Mouse (Mus musculus) heart, adult 2 months (tissue): ENCODE data around the gene 1700015G11Rik.

Experiments used
- CTCF ChIP-seq: fragments of 200-600 bp; IDR thresholded peaks from 2 replicates; pipeline ENCODE4 v1.8.1; 2022; ENCODE audit warnings: antibody characterized with exemption, mild to moderate bottlenecking, moderate library complexity
- POLR2A ChIP-seq: fragments of 200-500 bp; IDR thresholded peaks from 2 replicates; pipeline ENCODE4 v1.6.1; 2011; ENCODE audit warnings: mild to moderate bottlenecking, low read depth, low read length, control low read depth; ENCODE audit not compliant: insufficient read depth

DNA sequence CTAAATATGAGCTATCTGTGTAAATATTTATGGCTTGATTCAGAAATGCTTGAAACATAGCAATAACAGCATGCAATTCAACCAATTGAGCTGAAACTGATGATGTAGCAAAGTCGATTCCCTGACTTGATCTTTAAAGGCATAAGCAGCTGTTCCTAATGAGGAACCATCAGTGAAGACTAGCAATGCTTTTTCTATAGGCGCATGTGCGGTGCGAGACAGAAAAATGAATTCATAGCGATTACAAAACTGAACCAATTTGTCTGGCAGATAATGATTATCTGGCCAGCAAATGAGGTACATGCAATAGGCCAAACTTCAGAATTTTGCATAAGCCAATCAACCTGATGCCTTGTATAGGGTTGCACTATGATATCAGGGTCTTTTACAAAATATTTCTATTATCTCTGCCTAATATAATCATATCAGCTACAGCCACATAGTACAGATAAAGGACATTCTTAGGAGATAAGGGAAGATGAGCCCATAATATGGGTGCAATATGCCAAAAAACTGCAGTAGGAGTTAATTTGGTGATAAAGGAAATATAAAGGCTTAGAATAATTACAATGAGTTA, 8.6 kb upstream of the 1700015G11Rik start:
- TF ChIP-seq CTCF (no peak), POLR2A (no peak)
